Mouse (Mus musculus) lung, embryonic 14.5 days (tissue): ENCODE results near the gene Tab1. TPM values are rescaled to one million over a fixed set of nuclear protein-coding genes. Genes with fewer than 3 reads are reported as not detected.

ENCODE experiments used
- ATAC-seq: fragments of 200-750 bp; cut with Nextera tagmentation; 2 replicates; pipeline ENCODE4 v1.8.0; 2017; ENCODE audit warnings: mild to moderate bottlenecking, moderate TSS enrichment, moderate library complexity; ENCODE audit not compliant: insufficient read depth
- DNase-seq: peaks from one replicate; pipeline ENCODE4 v3.0.0-alpha.2; 2015
- H3K27ac ChIP-seq: fragments of 300-500 bp; sonication (generic); 2 replicates; pipeline ENCODE4 v1.5.1; 2014; ENCODE audit warnings: low read depth, mild to moderate bottlenecking, moderate library complexity
- H3K27me3 ChIP-seq: fragments of 300-500 bp; sonication (generic); 2 replicates; pipeline ENCODE4 v1.6.1; 2014; ENCODE audit warnings: low read length, control low read depth; ENCODE audit not compliant: insufficient read depth
- H3K36me3 ChIP-seq: fragments of 300-500 bp; sonication (generic); 2 replicates; pipeline ENCODE4 v1.6.1; 2014; ENCODE audit warnings: control low read depth; ENCODE audit not compliant: insufficient read depth
- H3K4me1 ChIP-seq: fragments of 300-500 bp; sonication (generic); 2 replicates; pipeline ENCODE4 v1.6.1; 2014; ENCODE audit warnings: antibody characterized with exemption, control low read depth; ENCODE audit not compliant: insufficient read depth
- H3K4me2 ChIP-seq: fragments of 300-500 bp; sonication (generic); 2 replicates; pipeline ENCODE4 v1.6.1; 2014; ENCODE audit warnings: mild to moderate bottlenecking
- H3K4me3 ChIP-seq: fragments of 300-500 bp; sonication (generic); 2 replicates; pipeline ENCODE4 v1.5.1; 2014; ENCODE audit warnings: low read depth, low read length
- H3K9ac ChIP-seq: fragments of 300-500 bp; sonication (generic); 2 replicates; pipeline ENCODE4 v1.6.1; 2014
- H3K9me3 ChIP-seq: fragments of 300-500 bp; sonication (generic); 2 replicates; pipeline ENCODE4 v1.6.1; 2016; ENCODE audit warnings: low read depth, low read length, control low read depth
- CTCF ChIP-seq: IDR thresholded peaks from 2 replicates; pipeline ENCODE4 v1.5.1; 2016; ENCODE audit warnings: antibody characterized with exemption, low read depth
- WGBS: fragments of 180-500 bp; shearing (Covaris S2); extraction: QIAGEN DNeasy Blood & Tissue Kit; methylation state at CpG from one replicate; pipeline ENCODE4 v1.1.7; 2014; 5-methylcytosine and 5-hydroxymethylcytosine counted together
- polyA plus RNA-seq: library from polyadenylated mRNA; unstranded; fragments of >200 nt; fragmentation: Nextera tagmentation; extraction: Ambion mirVana; gene quantifications from 2 replicates; pipeline ENCODE4 v1.2.1, GENCODE M21; 2014

Tab1 gene
- polyA plus RNA-seq, 1 experiment from 2014 or later = 34.2 TPM

DNA sequence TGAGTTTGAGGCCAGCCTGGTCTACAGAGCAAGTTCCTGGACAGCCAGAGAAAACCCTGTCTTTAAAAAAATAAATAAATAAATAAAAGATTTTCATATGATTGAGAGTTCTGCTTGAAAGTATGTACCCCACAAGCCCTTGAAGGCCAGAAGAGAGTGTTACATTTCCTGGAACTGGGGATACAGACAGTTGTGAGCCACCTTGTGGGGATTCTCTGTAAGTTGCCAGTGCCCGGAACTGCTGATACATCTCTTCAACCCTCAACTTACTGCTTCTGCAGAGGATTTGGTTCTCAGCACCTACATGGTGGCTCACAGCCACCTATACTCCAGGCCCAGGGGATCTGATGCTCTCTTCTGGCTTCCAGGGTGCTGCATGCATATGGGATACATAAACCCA is 5.7 kb upstream of the Tab1 start:
- TF ChIP-seq CTCF = peak; percentile 30; the same call in 1 of the 2 replicates
- no peak for ATAC-seq
- Histone ChIP-seq H3K4me3 (no peak overlapping the region), H3K9me3 (no peaks in the 10 kb centered on the region), H3K4me1 (no peaks in the 10 kb centered on the region), H3K4me2 (no peak overlapping the region), H3K27ac (no peak overlapping the region), H3K36me3 (no peaks in the 10 kb centered on the region), H3K9ac (no peak overlapping the region), H3K27me3 (no peaks in the 10 kb centered on the region)
- DNase-seq = peak; percentile 37
- WGBS = 42% methylated on average over 1 of the region's 1 CpGs

GRCm38 (mm10) chr15:80129982-80130381 is 2.9 kb upstream of the Tab1 start:
- peaks cover 5% of the 10 kb centered on the region; the same call in 1 of the 2 replicates for H3K4me1 ChIP-seq
- no peaks in the 10 kb centered on the region for H3K36me3 ChIP-seq
- no peak overlapping the region for H3K27ac ChIP-seq
- H3K27me3 ChIP-seq = no peaks in the 10 kb centered on the region
- 88% methylated on average over 6 of the region's 6 CpGs for WGBS
- no peak overlapping the region for H3K9ac ChIP-seq
- TF ChIP-seq CTCF = no peak
- DNase-seq (no peak), ATAC-seq (no peak)
- no peak overlapping the region for H3K4me3 ChIP-seq
- H3K9me3 ChIP-seq = no peaks in the 10 kb centered on the region
- no peak overlapping the region for H3K4me2 ChIP-seq

- 64% methylated on average over 5 of the region's 5 CpGs for WGBS
- no peak overlapping the region for H3K27ac ChIP-seq
- H3K9ac ChIP-seq = no peak overlapping the region; the same call in 1 of the 2 replicates
- H3K4me2 ChIP-seq = no peak overlapping the region
- H3K9me3 ChIP-seq = no peaks in the 10 kb centered on the region
- peaks cover 5% of the 10 kb centered on the region; the same call in 1 of the 2 replicates for H3K4me1 ChIP-seq
- no peaks in the 10 kb centered on the region for H3K36me3 ChIP-seq
- no peak overlapping the region for H3K4me3 ChIP-seq
- DNase-seq = no peak
- no peak for TF ChIP-seq CTCF
- ATAC-seq = no peak
- H3K27me3 ChIP-seq = no peaks in the 10 kb centered on the region
Measured at GRCm38 (mm10) chr15:80130689-80131088, 2.2 kb upstream of the Tab1 start.

DNA sequence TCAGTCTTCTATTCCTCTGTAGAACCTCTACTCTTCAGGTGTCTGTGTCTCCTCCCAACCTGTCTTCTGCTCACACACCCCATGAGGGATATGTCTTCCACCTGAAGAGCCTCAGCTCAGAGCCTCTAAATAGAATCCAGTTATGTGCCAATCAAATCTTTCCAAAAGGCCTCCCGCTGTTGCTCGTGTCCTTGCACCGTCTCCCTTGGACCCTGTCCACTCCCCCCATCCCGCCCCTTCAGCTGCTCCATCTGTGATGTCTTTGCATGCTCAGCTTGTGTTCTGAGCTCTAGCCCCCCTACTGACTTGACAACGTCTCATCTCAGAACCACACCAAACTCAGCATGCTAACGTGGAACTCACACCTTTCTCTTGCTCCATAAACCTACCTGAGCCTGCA is 1.5 kb upstream of the Tab1 start:
- Histone ChIP-seq H3K27ac (no peak overlapping the region), H3K36me3 (0 out of 2 replicates have a peak, but pooled peaks cover under 1% of the 10 kb centered on the region), H3K9ac (no peak overlapping the region), H3K4me3 (no peak overlapping the region), H3K27me3 (no peaks in the 10 kb centered on the region), H3K4me1 (peaks cover 5% of the 10 kb centered on the region; the same call in 1 of the 2 replicates), H3K9me3 (no peaks in the 10 kb centered on the region), H3K4me2 (no peak overlapping the region)
- DNase-seq (no peak), ATAC-seq (no peak)
- WGBS = 73% methylated on average over 6 of the region's 6 CpGs
- TF ChIP-seq CTCF = no peak

DNA sequence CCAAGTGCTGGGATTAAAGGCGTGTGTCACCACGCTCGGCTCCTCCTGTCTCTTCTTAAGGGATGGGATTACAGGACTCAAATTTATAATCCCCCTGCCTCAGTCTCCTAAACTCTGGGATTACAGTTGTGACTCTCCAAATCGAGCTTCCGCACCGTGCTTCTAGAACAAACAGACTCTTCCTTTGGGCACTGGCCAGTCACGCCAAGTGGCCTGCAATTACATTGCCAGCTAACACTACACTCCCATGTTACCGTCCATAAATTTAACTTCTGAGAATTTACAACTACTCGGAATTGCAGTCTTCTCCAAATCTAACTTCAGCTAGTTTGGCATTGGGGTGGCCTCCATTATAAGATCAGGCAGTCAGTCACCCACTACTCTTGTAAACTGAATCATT is 475 bp upstream of the Tab1 start:
- ATAC-seq (no peak), DNase-seq (peak; percentile 21)
- Histone ChIP-seq H3K9ac (peak overlapping the region; percentile 84; the same call in 1 of the 2 replicates), H3K9me3 (no peaks in the 10 kb centered on the region), H3K36me3 (0 out of 2 replicates have a peak, but pooled peaks cover 7% of the 10 kb centered on the region), H3K4me3 (peak overlapping the region; percentile 73), H3K27ac (peak overlapping the region; percentile 99), H3K4me1 (peaks cover 5% of the 10 kb centered on the region; the same call in 1 of the 2 replicates), H3K27me3 (no peaks in the 10 kb centered on the region), H3K4me2 (peak overlapping the region; percentile 73)
- WGBS = 79% methylated on average over 9 of the region's 9 CpGs
- TF ChIP-seq CTCF = no peak

GRCm38 (mm10) chr15:80133682-80134449 is 939 bp downstream of the Tab1 start:
- DNase-seq (peak; percentile 46), ATAC-seq (peak; percentile 3; the same call in 1 of the 2 replicates)
- Histone ChIP-seq H3K9ac (peak overlapping the region; percentile 84), H3K9me3 (no peaks in the 10 kb centered on the region), H3K4me2 (peak overlapping the region; percentile 73), H3K36me3 (0 out of 2 replicates have a peak, but pooled peaks cover 7% of the 10 kb centered on the region), H3K27me3 (no peaks in the 10 kb centered on the region), H3K4me1 (peaks cover 5% of the 10 kb centered on the region; the same call in 1 of the 2 replicates), H3K27ac (peak overlapping the region; percentile 99), H3K4me3 (peak overlapping the region; percentile 73)
- 9% methylated on average over 14 of the region's 14 CpGs for WGBS
- TF ChIP-seq CTCF = no peak

DNA sequence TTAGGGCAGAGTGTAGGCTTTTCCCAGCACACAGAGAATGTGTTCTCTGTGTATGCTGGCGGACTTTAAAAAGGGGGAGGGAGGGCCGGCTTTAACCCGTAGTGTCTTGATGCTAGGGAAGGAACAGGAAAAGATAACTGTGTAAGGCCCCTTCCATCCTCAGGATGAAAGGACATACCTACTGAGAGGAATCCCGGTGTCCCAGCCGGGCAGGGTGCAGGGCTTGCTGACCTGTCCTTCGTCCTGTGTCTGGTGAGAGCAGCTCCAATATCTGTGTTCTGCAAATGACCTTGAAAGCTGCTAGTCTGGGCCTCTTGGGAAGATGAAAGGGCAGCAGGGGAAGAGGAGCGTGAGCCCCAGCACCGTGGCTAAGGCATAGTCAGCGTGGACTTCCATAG is 1.5 kb downstream of the Tab1 start:
- no peak for TF ChIP-seq CTCF
- peak overlapping the region; percentile 73 for H3K4me2 ChIP-seq
- peak overlapping the region; percentile 84 for H3K9ac ChIP-seq
- H3K36me3 ChIP-seq = 0 out of 2 replicates have a peak, but pooled peaks cover 7% of the 10 kb centered on the region
- peak overlapping the region; percentile 99 for H3K27ac ChIP-seq
- WGBS = 51% methylated on average over 9 of the region's 9 CpGs
- peak overlapping the region; percentile 73 for H3K4me3 ChIP-seq
- peaks cover 5% of the 10 kb centered on the region; the same call in 1 of the 2 replicates for H3K4me1 ChIP-seq
- no peaks in the 10 kb centered on the region for H3K9me3 ChIP-seq
- no peaks in the 10 kb centered on the region for H3K27me3 ChIP-seq
- no peak for ATAC-seq
- no peak for DNase-seq
